In genomic region chr14:14949023-14949422, GRCm38 (mm10) we compare ENCODE assay signal across 23 mouse cellular contexts.
DNase-seq lines count a peak whose midpoint lies in the region; ATAC-seq and TF ChIP-seq lines count a peak whose summit lies in the region.
"Had no signal": no experiment of that assay in that cellular context is flagged by ENCODE, and none has a peak within 500 bp of the region (broad histone marks: within the 10 kb centered on the region; RNA-seq: fewer than 3 reads in every experiment).

No protein-coding gene starts in this region.

- no peaks in the 10 kb centered on the region for H3K27me3 ChIP-seq in hindbrain, embryonic 16.5 days (replicated peaks; ENCODE audit: control insufficient read depth, insufficient read depth, low read length)
- no peaks in the 10 kb centered on the region for H3K27me3 ChIP-seq in hindbrain, embryonic 11.5 days (ENCODE audit: control insufficient read depth, insufficient read depth, low read length)
- no peaks in the 10 kb centered on the region for H3K27me3 ChIP-seq in forebrain, embryonic 11.5 days (ENCODE audit: control insufficient read depth, insufficient read depth, low read length)
- H3K27me3 ChIP-seq in forebrain, embryonic 16.5 days (replicated peaks; ENCODE audit: control insufficient read depth, insufficient read depth, low read length) = no peaks in the 10 kb centered on the region
- H3K27me3 ChIP-seq: hindbrain, embryonic 15.5 days; limb, embryonic 13.5 days; lung, embryonic 15.5 days had no signal

- H3K36me3 ChIP-seq in hindbrain, embryonic 16.5 days (ENCODE audit: control insufficient read depth, insufficient read depth, low read length) = no peaks in the 10 kb centered on the region
- no peaks in the 10 kb centered on the region for H3K36me3 ChIP-seq in hindbrain, embryonic 11.5 days (ENCODE audit: control insufficient read depth, insufficient read depth, low read length)
- H3K36me3 ChIP-seq in forebrain, embryonic 11.5 days (ENCODE audit: control insufficient read depth, insufficient read depth, low read length) = no peaks in the 10 kb centered on the region
- H3K36me3 ChIP-seq in forebrain, embryonic 16.5 days (ENCODE audit: control insufficient read depth, insufficient read depth) = no peaks in the 10 kb centered on the region
- H3K36me3 ChIP-seq: hindbrain, embryonic 15.5 days; limb, embryonic 13.5 days; lung, embryonic 15.5 days had no signal

- ATAC-seq in hindbrain, embryonic 16.5 days = peak; percentile 50
- ATAC-seq in hindbrain, embryonic 11.5 days (ENCODE audit: low FRiP score) = no peak
- ATAC-seq in forebrain, embryonic 11.5 days (replicated peaks; ENCODE audit: low FRiP score) = peak; percentile 83
- peak; percentile 54; the same call in 1 of the 2 replicates for ATAC-seq in forebrain, embryonic 16.5 days

- H3K27ac ChIP-seq in hindbrain, embryonic 16.5 days (ENCODE audit: low read depth, low read length) = no peak overlapping the region
- H3K27ac ChIP-seq in hindbrain, embryonic 11.5 days (ENCODE audit: low read depth, low read length) = no peak overlapping the region
- H3K27ac ChIP-seq in forebrain, embryonic 11.5 days (ENCODE audit: low read depth, low read length) = no peak overlapping the region
- no peak overlapping the region for H3K27ac ChIP-seq in forebrain, embryonic 16.5 days (ENCODE audit: low read length)
- H3K27ac ChIP-seq: heart, adult 2 months; hindbrain, embryonic 15.5 days; limb, embryonic 13.5 days; lung, embryonic 15.5 days had no signal

- no peak for TF ChIP-seq CTCF in brain, embryonic 14.5 days (IDR thresholded peaks at IDR 0.05; ENCODE audit: borderline replicate concordance, extremely low read depth, insufficient read depth, insufficient read length)

- H3K4me3 ChIP-seq in hindbrain, embryonic 16.5 days (ENCODE audit: low read length) = no peak overlapping the region
- no peak overlapping the region for H3K4me3 ChIP-seq in hindbrain, embryonic 11.5 days (ENCODE audit: low read depth, low read length)
- H3K4me3 ChIP-seq in forebrain, embryonic 11.5 days (ENCODE audit: low read depth, low read length) = no peak overlapping the region
- H3K4me3 ChIP-seq in forebrain, embryonic 16.5 days (replicated peaks; ENCODE audit: low read length) = no peak overlapping the region
- H3K4me3 ChIP-seq: heart, adult 2 months; hindbrain, embryonic 15.5 days; limb, embryonic 13.5 days; lung, embryonic 15.5 days had no signal

- DNase-seq in hindbrain, embryonic 11.5 days (ENCODE audit: low spot score) = no peak
- DNase-seq in brain, embryonic 14.5 days (ENCODE audit: low read depth) = peak; percentile 54
- DNase-seq in forebrain, embryonic 11.5 days (ENCODE audit: low spot score) = no peak
- no peak for DNase-seq in heart, adult 8-10 months (ENCODE audit: low spot score)
- no peak for DNase-seq in frontal cortex, postnatal 10 days (ENCODE audit: low spot score in 2 of 2)
- DNase-seq: adrenal gland, adult 2 months; adrenal gland, postnatal 36 days; B cell, adult 2 months; cerebellum, adult 2 months; cerebellum, postnatal 14 days; heart, adult 2 months; heart, postnatal 14 days; kidney, adult 18-20 months; kidney, postnatal 4 days; right cerebral cortex, adult 18-20 months; spleen, adult 18-20 months; thymus, postnatal 25 days had no signal

- no peak overlapping the region for H3K4me2 ChIP-seq in hindbrain, embryonic 16.5 days (ENCODE audit: low read length)
- H3K4me2 ChIP-seq in hindbrain, embryonic 11.5 days (replicated peaks; ENCODE audit: low read depth, low read length) = no peak overlapping the region
- H3K4me2 ChIP-seq in forebrain, embryonic 11.5 days (ENCODE audit: low read depth, low read length, severe bottlenecking) = no peak overlapping the region
- H3K4me2 ChIP-seq in forebrain, embryonic 16.5 days (ENCODE audit: low read length) = no peak overlapping the region
- H3K4me2 ChIP-seq: hindbrain, embryonic 15.5 days; limb, embryonic 13.5 days; liver, embryonic 11.5 days; lung, embryonic 15.5 days had no signal

- H3K9me3 ChIP-seq in hindbrain, embryonic 16.5 days (ENCODE audit: control insufficient read depth, low read length) = no peaks in the 10 kb centered on the region
- H3K9me3 ChIP-seq in hindbrain, embryonic 11.5 days (ENCODE audit: control insufficient read depth, low read length) = no peaks in the 10 kb centered on the region
- H3K9me3 ChIP-seq in forebrain, embryonic 11.5 days (ENCODE audit: control insufficient read depth, low read length) = no peaks in the 10 kb centered on the region
- H3K9me3 ChIP-seq in forebrain, embryonic 16.5 days (ENCODE audit: control insufficient read depth, low read length) = no peaks in the 10 kb centered on the region
- H3K9me3 ChIP-seq: hindbrain, embryonic 15.5 days; limb, embryonic 13.5 days; lung, embryonic 15.5 days had no signal

- H3K9ac ChIP-seq in hindbrain, embryonic 16.5 days (ENCODE audit: low read depth, low read length) = no peak overlapping the region
- no peak overlapping the region for H3K9ac ChIP-seq in hindbrain, embryonic 11.5 days (ENCODE audit: low read depth, low read length)
- H3K9ac ChIP-seq in forebrain, embryonic 11.5 days (ENCODE audit: low read length) = no peak overlapping the region
- no peak overlapping the region for H3K9ac ChIP-seq in forebrain, embryonic 16.5 days (replicated peaks; ENCODE audit: low read depth, low read length)
- H3K9ac ChIP-seq: hindbrain, embryonic 15.5 days; limb, embryonic 13.5 days; lung, embryonic 15.5 days had no signal

- H3K4me1 ChIP-seq in hindbrain, embryonic 16.5 days (ENCODE audit: control insufficient read depth, insufficient read depth, low read depth, low read length) = no peaks in the 10 kb centered on the region
- no peaks in the 10 kb centered on the region for H3K4me1 ChIP-seq in hindbrain, embryonic 11.5 days (replicated peaks; ENCODE audit: control insufficient read depth, insufficient read depth, low read length)
- no peaks in the 10 kb centered on the region for H3K4me1 ChIP-seq in forebrain, embryonic 11.5 days (replicated peaks; ENCODE audit: control insufficient read depth, insufficient read depth, low read length)
- peaks cover 4% of the 10 kb centered on the region; the same call in 1 of the 2 replicates for H3K4me1 ChIP-seq in forebrain, embryonic 16.5 days (replicated peaks; ENCODE audit: control insufficient read depth, insufficient read depth, low read length)
- H3K4me1 ChIP-seq: hindbrain, embryonic 15.5 days; limb, embryonic 13.5 days; lung, embryonic 15.5 days had no signal

- no peak for TF ChIP-seq POLR2A in brain, embryonic 14.5 days (IDR thresholded peaks at IDR 0.05; ENCODE audit: borderline replicate concordance, extremely low read depth, insufficient read depth, insufficient read length, poor library complexity, severe bottlenecking)

- 47% methylated on average over 2 of the region's 2 CpGs for WGBS in hindbrain, embryonic 16.5 days
- 81% methylated on average over 2 of the region's 2 CpGs for WGBS in hindbrain, embryonic 11.5 days
- WGBS in forebrain, embryonic 11.5 days = 36% methylated on average over 2 of the region's 2 CpGs
- WGBS in forebrain, embryonic 16.5 days = 10% methylated on average over 2 of the region's 2 CpGs
